Mouse (Mus musculus) Muller cell, postnatal 12 days (primary cell): ENCODE data around the gene Pcx.

ENCODE experiments used
- DNase-seq: peaks from one replicate; pipeline ENCODE4 v3.0.0-alpha.2; 2015; ENCODE audit errors: inconsistent ontology term

Gene Pcx

GRCm38 (mm10) chr19:4619461-4619860 is 109.2 kb downstream of the Pcx start:
- no peak for DNase-seq

GRCm38 (mm10) chr19:4620721-4621120 is 110.4 kb downstream of the Pcx start:
- no peak for DNase-seq

GRCm38 (mm10) chr19:4622780-4623179 is 112.5 kb downstream of the Pcx start:
- DNase-seq, result no peak

- no peak for DNase-seq
These were observed 113.1 kb downstream of the Pcx start for GRCm38 (mm10) chr19:4623419-4623818.

GRCm38 (mm10) chr19:4624006-4624405 is 113.7 kb downstream of the Pcx start:
- DNase-seq, result no peak

GRCm38 (mm10) chr19:4624406-4625178 is 114.3 kb downstream of the Pcx start:
- DNase-seq, result no peak

GRCm38 (mm10) chr19:4625179-4625828 is 115.0 kb downstream of the Pcx start, which contains the start of gene Rce1:
Gene Rce1 (minus strand): TSS chr19:4625641.
- peak; percentile 95 for DNase-seq

- DNase-seq, result no peak
These were observed 115.7 kb downstream of the Pcx start for GRCm38 (mm10) chr19:4625829-4626535.

GRCm38 (mm10) chr19:4628819-4629218 is 118.5 kb downstream of the Pcx start:
- peak; percentile 82 for DNase-seq

- DNase-seq, result no peak
These were observed 125.7 kb downstream of the Pcx start for GRCm38 (mm10) chr19:4635986-4636385.

- DNase-seq, result peak; percentile 8
These were observed 134.0 kb downstream of the Pcx start for GRCm38 (mm10) chr19:4644271-4644670.

GRCm38 (mm10) chr19:4646917-4647492 is 136.7 kb downstream of the Pcx start:
- no peak for DNase-seq

GRCm38 (mm10) chr19:4658156-4658555 is 147.9 kb downstream of the Pcx start:
- DNase-seq, result no peak

GRCm38 (mm10) chr19:4666815-4667214 is 156.5 kb downstream of the Pcx start:
- DNase-seq, result no peak

GRCm38 (mm10) chr19:4670776-4671175 is 160.5 kb downstream of the Pcx start:
- DNase-seq, result no peak
